Mouse (Mus musculus) mouse embryonic stem cell (cell line): ENCODE measurements around the gene Yjefn3.

Source experiments
- in situ Hi-C, 2 experiments: fragments of 300-500 bp; cut with MboI; formaldehyde crosslinking; loops; 1 replicate in 1 of 2; 3 replicates in 1 of 2; pipeline ENCODE4 v1.14.3; 2019 to 2020; ENCODE audit warnings: low sequenced_read_pairs in 2 of 2, low pct_unique_long_range_greater_than_20kb in 1 of 2, mixed read lengths in 1 of 2; ENCODE audit not compliant: unreplicated experiment in 1 of 2

The Yjefn3 gene

GRCm38 (mm10) chr8:69914526-69914925 lies 12.0 kb upstream of the Yjefn3 start:
- in situ Hi-C loops: no loop called here

- in situ Hi-C loops: no loop called here
Measured at GRCm38 (mm10) chr8:69912478-69913074, 10.1 kb upstream of the Yjefn3 start.

GRCm38 (mm10) chr8:69911917-69912316 lies 9.4 kb upstream of the Yjefn3 start:
- in situ Hi-C loops: no loop called here

- in situ Hi-C loops: no loop called here
Measured at GRCm38 (mm10) chr8:69907106-69907505, 4.6 kb upstream of the Yjefn3 start.

- in situ Hi-C loops: no loop called here
Measured at GRCm38 (mm10) chr8:69906260-69906659, 3.7 kb upstream of the Yjefn3 start.

- in situ Hi-C loops: no loop called here
Measured at GRCm38 (mm10) chr8:69904096-69904495, 1.6 kb upstream of the Yjefn3 start.

GRCm38 (mm10) chr8:69903063-69903542 lies 591 bp upstream of the Yjefn3 start:
- in situ Hi-C loops: no loop called here

- in situ Hi-C loops: no loop called here
Measured at GRCm38 (mm10) chr8:69901484-69902162, 889 bp downstream of the Yjefn3 start.

GRCm38 (mm10) chr8:69900895-69901451 lies 1.5 kb downstream of the Yjefn3 start:
- in situ Hi-C loops: no loop called here

- in situ Hi-C loops: no loop called here
Measured at GRCm38 (mm10) chr8:69899876-69900275, 2.6 kb downstream of the Yjefn3 start.

- in situ Hi-C loops: no loop called here
Measured at GRCm38 (mm10) chr8:69897857-69898256, 4.7 kb downstream of the Yjefn3 start.

- in situ Hi-C loops: no loop called here
Measured at GRCm38 (mm10) chr8:69895772-69896451, 6.6 kb downstream of the Yjefn3 start.

GRCm38 (mm10) chr8:69894836-69895332 lies 7.6 kb downstream of the Yjefn3 start:
- in situ Hi-C loops: no loop called here

GRCm38 (mm10) chr8:69893863-69894262 lies 8.6 kb downstream of the Yjefn3 start:
- in situ Hi-C loops: no loop called here

GRCm38 (mm10) chr8:69890813-69891241 lies 11.7 kb downstream of the Yjefn3 start:
- in situ Hi-C loops: no loop called here

- in situ Hi-C loops: no loop called here
Measured at GRCm38 (mm10) chr8:69888902-69889301, 13.6 kb downstream of the Yjefn3 start.

GRCm38 (mm10) chr8:69888244-69888866 lies 14.2 kb downstream of the Yjefn3 start:
- in situ Hi-C loops: no loop called here

- in situ Hi-C loops: no loop called here
Measured at GRCm38 (mm10) chr8:69887289-69888243, 14.9 kb downstream of the Yjefn3 start, which contains the start of gene Cilp2. Cilp2 (minus strand) TSS chr8:69887687.
